Mouse (Mus musculus): ENCODE data around the gene Fkbp3. TPM values are rescaled to one million over a fixed set of nuclear protein-coding genes. Genes with fewer than 3 reads are reported as not detected.
A peak's percentile ranks its signal among the peaks of the same experiment; 100 is the strongest.

Gene Fkbp3
- total RNA-seq, 2 experiments from 2014 or later: 152 to 162 TPM

- peak overlapping the region; percentile 68 for H3K4me3 ChIP-seq
- peak overlapping the region; percentile 96 for H3K27ac ChIP-seq
- no peak for TF ChIP-seq CTCF (IDR thresholded peaks at IDR 0.05)
- no peak for DNase-seq (ENCODE audit: extremely low spot score in 1 of 2, low spot score in 2 of 2)
- intact Hi-C loops (cut with DNase I): loop anchor here (5.0 kb wide), 1 partner anchor 36 kb away; the partner anchor contains the start of gene Prpf39
Measured at GRCm38 (mm10) chr12:65072911-65073610, 746 bp downstream of the Fkbp3 start.

GRCm38 (mm10) chr12:65068409-65068808 is 5.4 kb downstream of the Fkbp3 start:
- DNase-seq (ENCODE audit: extremely low spot score in 1 of 2, low spot score in 2 of 2): no peak
- TF ChIP-seq CTCF (IDR thresholded peaks at IDR 0.05): no peak
- H3K4me3 ChIP-seq: no peak overlapping the region
- intact Hi-C loops (cut with DNase I): no loop called here
- no peak overlapping the region for H3K27ac ChIP-seq

GRCm38 (mm10) chr12:65066234-65066633 is 7.6 kb downstream of the Fkbp3 start:
- H3K27ac ChIP-seq: no peak overlapping the region
- no peak for TF ChIP-seq CTCF (IDR thresholded peaks at IDR 0.05)
- no peak for DNase-seq (ENCODE audit: extremely low spot score in 1 of 2, low spot score in 2 of 2)
- intact Hi-C loops (cut with DNase I): no loop called here
- no peak overlapping the region for H3K4me3 ChIP-seq

- H3K4me3 ChIP-seq: no peak overlapping the region
- DNase-seq (ENCODE audit: extremely low spot score in 1 of 2, low spot score in 2 of 2): no peak
- TF ChIP-seq CTCF (IDR thresholded peaks at IDR 0.05): no peak
- intact Hi-C loops (cut with DNase I): no loop called here
- H3K27ac ChIP-seq: no peak overlapping the region
Measured at GRCm38 (mm10) chr12:65065241-65065640, 8.6 kb downstream of the Fkbp3 start.

GRCm38 (mm10) chr12:65061082-65061481 is 12.7 kb downstream of the Fkbp3 start:
- no peak; the same call in 1 of the 2 replicates for TF ChIP-seq CTCF (IDR thresholded peaks at IDR 0.05)
- Histone ChIP-seq H3K4me3 (no peak overlapping the region), H3K27ac (no peak overlapping the region)
- intact Hi-C loops (cut with DNase I): no loop called here
- DNase-seq (ENCODE audit: extremely low spot score in 1 of 2, low spot score in 2 of 2): no peak

GRCm38 (mm10) chr12:65058203-65058602 is 15.6 kb downstream of the Fkbp3 start:
- Histone ChIP-seq H3K4me3 (no peak overlapping the region), H3K27ac (no peak overlapping the region)
- TF ChIP-seq CTCF (IDR thresholded peaks at IDR 0.05): no peak
- intact Hi-C loops (cut with DNase I): loop anchor here (5.0 kb wide), 1 partner anchor 76 kb away; no protein-coding TSS in a partner anchor
- no peak for DNase-seq (ENCODE audit: extremely low spot score in 1 of 2, low spot score in 2 of 2)

GRCm38 (mm10) chr12:65048799-65049198 is 25.0 kb downstream of the Fkbp3 start:
- no peak for DNase-seq (ENCODE audit: extremely low spot score in 1 of 2, low spot score in 2 of 2)
- no peak overlapping the region for H3K27ac ChIP-seq
- H3K4me3 ChIP-seq: no peak overlapping the region
- TF ChIP-seq CTCF (IDR thresholded peaks at IDR 0.05): no peak
- intact Hi-C loops (cut with DNase I): no loop called here

GRCm38 (mm10) chr12:65037546-65037937 is 36.3 kb downstream of the Fkbp3 start:
- no peak for TF ChIP-seq CTCF (IDR thresholded peaks at IDR 0.05)
- intact Hi-C loops (cut with DNase I): loop anchor here (5.0 kb wide), 1 partner anchor 35 kb away; the partner anchor contains the start of gene Fkbp3
- Histone ChIP-seq H3K4me3 (peak overlapping the region; percentile 68), H3K27ac (no peak overlapping the region)
- DNase-seq (ENCODE audit: extremely low spot score in 1 of 2, low spot score in 2 of 2): no peak

- no peak for DNase-seq (ENCODE audit: extremely low spot score in 1 of 2, low spot score in 2 of 2)
- Histone ChIP-seq H3K4me3 (peak overlapping the region; percentile 68), H3K27ac (no peak overlapping the region)
- intact Hi-C loops (cut with DNase I): loop anchor here (5.0 kb wide), 1 partner anchor 35 kb away; the partner anchor contains the start of gene Fkbp3
- no peak for TF ChIP-seq CTCF (IDR thresholded peaks at IDR 0.05)
Measured at GRCm38 (mm10) chr12:65036892-65037545, 36.8 kb downstream of the Fkbp3 start.

- TF ChIP-seq CTCF (IDR thresholded peaks at IDR 0.05): no peak; the same call in 1 of the 2 replicates
- peak within 1 kb of the TSS; percentile 84 for H3K27ac ChIP-seq
- intact Hi-C loops (cut with DNase I): loop anchor here (5.0 kb wide), 1 partner anchor 36 kb away; the partner anchor contains the start of gene Fkbp3
- peak within 1 kb of the TSS; percentile 68 for H3K4me3 ChIP-seq
- peak; percentile 93 to 94 for DNase-seq (ENCODE audit: extremely low spot score in 1 of 2, low spot score in 2 of 2)
Measured at GRCm38 (mm10) chr12:65036190-65036870, 37.5 kb downstream of the Fkbp3 start, which contains the start of gene Prpf39. TSS of gene Prpf39 (plus strand) at chr12:65036333.

- intact Hi-C loops (cut with DNase I): loop anchor here (5.0 kb wide), 1 partner anchor 36 kb away; the partner anchor contains the start of gene Fkbp3
Measured at GRCm38 (mm10) chr12:65035839-65036189, 38.0 kb downstream of the Fkbp3 start.

GRCm38 (mm10) chr12:65022842-65023241 is 51.0 kb downstream of the Fkbp3 start:
- Histone ChIP-seq H3K27ac (no peak overlapping the region), H3K4me3 (no peak overlapping the region)
- intact Hi-C loops (cut with DNase I): no loop called here
- no peak for DNase-seq (ENCODE audit: extremely low spot score in 1 of 2, low spot score in 2 of 2)
- no peak for TF ChIP-seq CTCF (IDR thresholded peaks at IDR 0.05)

More at GRCm38 (mm10) chr12:65035839-65036189, 38.0 kb downstream of the Fkbp3 start:
- Histone ChIP-seq H3K27ac (peak overlapping the region; percentile 84), H3K4me3 (peak overlapping the region; percentile 68)
- DNase-seq (ENCODE audit: extremely low spot score in 1 of 2, low spot score in 2 of 2): no peak
- TF ChIP-seq CTCF (IDR thresholded peaks at IDR 0.05): no peak

Other genes starting within 250 kb of the Fkbp3 start
- gene Gm527, start 156.1 kb downstream of the Fkbp3 start, total RNA-seq (2021): 10 to 100 TPM; 15.1 to 15.7 TPM
- 10 to 100 TPM; 22.9 to 24.2 TPM for gene Klhl28, start 108.5 kb downstream of the Fkbp3 start, total RNA-seq (2021)
- gene Togaram1, start 108.2 kb downstream of the Fkbp3 start, total RNA-seq (2021): 10 to 100 TPM; 56.0 to 57.0 TPM
- 10 to 100 TPM; 41.6 to 44.9 TPM for gene Prpf39, start 37.7 kb downstream of the Fkbp3 start, total RNA-seq (2021)
- 10 to 100 TPM; 15.9 to 17.9 TPM for gene Fancm, start 1.6 kb upstream of the Fkbp3 start, total RNA-seq (2021)
- under 1 TPM; 0.19 to 0.48 TPM for gene Mis18bp1, start 98.6 kb upstream of the Fkbp3 start, total RNA-seq (2021)
- not detected for gene Wdr20rt, start 151.5 kb upstream of the Fkbp3 start, total RNA-seq (2021)

Data from left cerebral cortex, adult 2 months (tissue).